Mouse (Mus musculus) kidney, embryonic 15.5 days (tissue): ENCODE measurements around the gene Shbg. TPM values are rescaled to one million over a fixed set of nuclear protein-coding genes. Genes with fewer than 3 reads are reported as not detected.

Experiments
- ATAC-seq: fragments of 200-750 bp; cut with Nextera tagmentation; replicated peaks from 2 replicates; pipeline ENCODE4 v1.8.0; 2017; ENCODE audit warnings: moderate TSS enrichment; ENCODE audit not compliant: low FRiP score
- H3K27ac ChIP-seq: fragments of 300-500 bp; sonication (generic); 2 replicates; pipeline ENCODE4 v1.5.1; 2015; ENCODE audit warnings: mild to moderate bottlenecking, inconsistent platforms
- H3K27me3 ChIP-seq: fragments of 300-500 bp; sonication (generic); 2 replicates; pipeline ENCODE4 v1.6.1; 2015; ENCODE audit warnings: inconsistent platforms
- H3K36me3 ChIP-seq: fragments of 300-500 bp; sonication (generic); 2 replicates; pipeline ENCODE4 v1.6.1; 2015; ENCODE audit warnings: inconsistent platforms
- H3K4me1 ChIP-seq: fragments of 300-500 bp; sonication (generic); 2 replicates; pipeline ENCODE4 v1.6.1; 2015; ENCODE audit warnings: inconsistent platforms
- H3K4me2 ChIP-seq: fragments of 300-500 bp; sonication (generic); 2 replicates; pipeline ENCODE4 v1.6.1; 2015; ENCODE audit warnings: moderate library complexity, mild to moderate bottlenecking, inconsistent platforms
- H3K4me3 ChIP-seq: fragments of 300-500 bp; sonication (generic); replicated peaks from 2 replicates; pipeline ENCODE4 v1.5.1; 2015; ENCODE audit warnings: mild to moderate bottlenecking, inconsistent platforms
- H3K9ac ChIP-seq: fragments of 300-500 bp; sonication (generic); 2 replicates; pipeline ENCODE4 v1.6.1; 2015; ENCODE audit warnings: mild to moderate bottlenecking, inconsistent platforms
- H3K9me3 ChIP-seq: fragments of 300-500 bp; sonication (generic); replicated peaks from 2 replicates; pipeline ENCODE4 v1.6.1; 2016; ENCODE audit warnings: inconsistent platforms
- WGBS: fragments of 180-500 bp; shearing (Covaris S2); methylation state at CpG from one replicate; pipeline ENCODE4 v1.1.7; 2015; ENCODE audit warnings: mixed read lengths; 5-methylcytosine and 5-hydroxymethylcytosine counted together
- microRNA counts: library from miRNA; unstranded; fragments of <30 nt; microRNA quantifications from one replicate; lab custom pipeline; 2016
- microRNA-seq: library from miRNA; unstranded; fragments of <30 nt; microRNA quantifications from one replicate; pipeline ENCODE4, GENCODE M21; 2016
- polyA plus RNA-seq: library from polyadenylated mRNA; unstranded; fragments of >200 nt; fragmentation: Nextera tagmentation; extraction: Ambion mirVana; gene quantifications from 2 replicates; pipeline ENCODE4 v1.2.1, GENCODE M21; 2015

The Shbg gene
- polyA plus RNA-seq, 1 experiment from 2014 or later = 0.49 TPM

GRCm38 (mm10) chr11:69579128-69580017 lies 38.3 kb downstream of the Shbg start:
- H3K9me3 ChIP-seq = no peaks in the 10 kb centered on the region
- 2% methylated on average over 39 of the region's 39 CpGs for WGBS

DNA sequence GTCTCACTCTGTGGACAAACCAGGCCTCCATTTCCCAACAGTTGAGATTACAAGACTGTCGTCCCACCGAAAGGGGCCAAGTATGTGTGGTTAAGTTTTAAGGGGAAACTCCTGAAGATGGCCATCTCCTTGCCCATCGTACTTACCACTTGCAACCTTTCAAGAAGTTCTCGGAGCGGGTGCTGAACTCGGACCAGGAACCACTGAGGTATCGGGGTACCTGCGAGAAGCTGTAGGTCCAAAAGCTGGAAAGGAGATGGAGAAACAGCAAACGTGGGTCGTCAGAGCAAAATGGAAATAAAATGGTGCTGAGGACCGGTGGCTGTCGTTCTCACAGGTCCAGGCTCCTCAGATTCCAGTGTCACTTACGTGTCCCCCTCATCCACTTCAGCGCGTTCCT lies 39.4 kb downstream of the Shbg start:
- Histone ChIP-seq H3K9me3 (no peaks in the 10 kb centered on the region), H3K9ac (peak overlapping the region; percentile 63), H3K36me3 (peaks cover 39% of the 10 kb centered on the region), H3K4me2 (peak overlapping the region; percentile 86), H3K4me3 (peak overlapping the region; percentile 66), H3K27ac (peak overlapping the region; percentile 83), H3K27me3 (no peaks in the 10 kb centered on the region), H3K4me1 (peaks cover 46% of the 10 kb centered on the region)
- 10% methylated on average over 15 of the region's 15 CpGs for WGBS
- ATAC-seq = no peak

More at GRCm38 (mm10) chr11:69579128-69580017, 38.3 kb downstream of the Shbg start:
- ATAC-seq = peak; percentile 94
- Histone ChIP-seq H3K36me3 (peaks cover 33% of the 10 kb centered on the region), H3K4me3 (peak overlapping the region; percentile 66), H3K4me1 (peaks cover 46% of the 10 kb centered on the region), H3K27me3 (no peaks in the 10 kb centered on the region), H3K4me2 (peak overlapping the region; percentile 86), H3K27ac (peak overlapping the region; percentile 97), H3K9ac (peak overlapping the region; percentile 81)

DNA sequence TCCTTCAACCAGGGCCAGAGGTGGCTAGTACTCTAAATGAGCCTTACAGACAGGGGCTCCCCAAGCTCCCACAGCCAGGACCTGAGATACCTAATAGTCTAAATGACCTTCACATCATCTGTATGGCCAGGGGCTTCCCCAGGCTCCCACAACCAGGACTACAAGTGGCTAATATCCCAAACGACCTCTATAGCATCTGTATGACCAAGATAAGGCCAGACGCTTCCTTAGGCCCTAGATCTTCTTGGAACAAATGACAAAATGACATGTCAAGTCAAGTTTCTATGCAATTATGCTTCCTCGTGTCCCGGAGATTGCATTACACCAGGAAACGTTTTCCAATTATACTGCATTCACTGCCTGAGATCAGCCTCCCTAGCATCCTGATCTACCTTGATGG lies 41.4 kb downstream of the Shbg start:
- no peak overlapping the region for H3K9ac ChIP-seq
- 73% methylated on average over 5 of the region's 5 CpGs for WGBS
- no peak overlapping the region for H3K4me3 ChIP-seq
- H3K36me3 ChIP-seq = peaks cover 48% of the 10 kb centered on the region
- H3K4me1 ChIP-seq = peaks cover 30% of the 10 kb centered on the region
- H3K4me2 ChIP-seq = no peak overlapping the region
- H3K9me3 ChIP-seq = no peaks in the 10 kb centered on the region
- H3K27me3 ChIP-seq = no peaks in the 10 kb centered on the region
- no peak for ATAC-seq
- H3K27ac ChIP-seq = no peak overlapping the region

- no peak for ATAC-seq
- no peaks in the 10 kb centered on the region for H3K9me3 ChIP-seq
- no peak overlapping the region for H3K27ac ChIP-seq
- WGBS = 55% methylated on average over 3 of the region's 3 CpGs
- no peak overlapping the region for H3K9ac ChIP-seq
- H3K36me3 ChIP-seq = peaks cover 59% of the 10 kb centered on the region
- H3K4me1 ChIP-seq = peaks cover 30% of the 10 kb centered on the region
- no peak overlapping the region for H3K4me3 ChIP-seq
- H3K27me3 ChIP-seq = no peaks in the 10 kb centered on the region
- no peak overlapping the region for H3K4me2 ChIP-seq
Measured at GRCm38 (mm10) chr11:69575220-69575619, 42.5 kb downstream of the Shbg start.

GRCm38 (mm10) chr11:69565131-69565530 lies 52.6 kb downstream of the Shbg start:
- no peak for ATAC-seq
- WGBS = 57% methylated on average over 8 of the region's 8 CpGs
- Histone ChIP-seq H3K27me3 (0 out of 2 replicates have a peak, but pooled peaks cover 3% of the 10 kb centered on the region), H3K27ac (no peak overlapping the region), H3K9me3 (no peaks in the 10 kb centered on the region), H3K4me2 (no peak overlapping the region), H3K4me1 (peaks cover 20% of the 10 kb centered on the region), H3K4me3 (no peak overlapping the region), H3K36me3 (peaks cover 77% of the 10 kb centered on the region), H3K9ac (no peak overlapping the region)

MicroRNAs within 50 kb of the gene (microRNA counts, 519-probe panel; counts per million panel counts)
- microRNA mmu-miR-1934 (lab: Ali Mortazavi, UCI) = 31.7 counts per million
- 2,727 counts per million, percentile 65 among the panel's probes with 10 or more counts for microRNA mmu-miR-467f (lab: Ali Mortazavi, UCI)

Small RNA genes within 50 kb of the gene (microRNA-seq; reads per million reads assigned to microRNA genes)
- gene Mir1934 (2.8 reads per million, percentile 14 among the genes with 10 or more reads in this experiment), gene Mir467f (not detected)

Other genes starting within 250 kb of the Shbg start
- gene Chd3, start 248.5 kb downstream of the Shbg start, polyA plus RNA-seq = 54.8 and 62.8 TPM in 2 replicates
- 153 and 155 TPM in 2 replicates for gene Naa38, start 222.4 kb downstream of the Shbg start, polyA plus RNA-seq
- gene Cyb5d1, start 222.3 kb downstream of the Shbg start, polyA plus RNA-seq = 30.2 and 30.5 TPM in 2 replicates
- 41.9 and 44.3 TPM in 2 replicates for gene Tmem88, start 219.7 kb downstream of the Shbg start, polyA plus RNA-seq
- 32.6 and 33.0 TPM in 2 replicates for gene Kdm6b, start 204.2 kb downstream of the Shbg start, polyA plus RNA-seq
- 0.73 and 0.87 TPM in 2 replicates for gene Dnah2, start 68.8 kb downstream of the Shbg start, polyA plus RNA-seq
- gene Efnb3, start 57.7 kb downstream of the Shbg start, polyA plus RNA-seq = 11.9 and 14.3 TPM in 2 replicates
- 26.6 and 27.9 TPM in 2 replicates for gene Wrap53, start 37.6 kb downstream of the Shbg start, polyA plus RNA-seq
- gene Trp53, start 37.5 kb downstream of the Shbg start, polyA plus RNA-seq = 175 and 195 TPM in 2 replicates
- gene Atp1b2, start 12.0 kb downstream of the Shbg start, polyA plus RNA-seq = 11.2 and 13.5 TPM in 2 replicates
- 17.8 and 23.1 TPM in 2 replicates for gene Sat2, start 4.1 kb upstream of the Shbg start, polyA plus RNA-seq
- gene Fxr2, start 15.1 kb upstream of the Shbg start, polyA plus RNA-seq = 29.2 TPM in 2 replicates
- gene Sox15, start 37.4 kb upstream of the Shbg start, polyA plus RNA-seq = 0.18 and 0.19 TPM in 2 replicates
- 71.8 and 78.0 TPM in 2 replicates for gene Mpdu1, start 44.7 kb upstream of the Shbg start, polyA plus RNA-seq
- 10.0 and 14.1 TPM in 2 replicates for gene Cd68, start 48.2 kb upstream of the Shbg start, polyA plus RNA-seq
- 586 and 589 TPM in 2 replicates for gene Eif4a1, start 54.5 kb upstream of the Shbg start, polyA plus RNA-seq
- 91.6 and 95.2 TPM in 2 replicates for gene Senp3, start 64.2 kb upstream of the Shbg start, polyA plus RNA-seq
- gene Tnfsf13, start 67.9 kb upstream of the Shbg start, polyA plus RNA-seq = 0.45 and 0.53 TPM in 2 replicates
- gene Tnfsf12, start 77.9 kb upstream of the Shbg start, polyA plus RNA-seq = 9.1 and 11.1 TPM in 2 replicates
- gene Tnfsfm13, start 78.2 kb upstream of the Shbg start, polyA plus RNA-seq = 4.5 and 7.0 TPM in 2 replicates
- 29.9 and 31.1 TPM in 2 replicates for gene Polr2a, start 140.7 kb upstream of the Shbg start, polyA plus RNA-seq
- gene Slc35g3, start 144.1 kb upstream of the Shbg start, polyA plus RNA-seq = 0.27 and 0.36 TPM in 2 replicates
- gene Zbtb4, start 148.0 kb upstream of the Shbg start, polyA plus RNA-seq = 1.9 and 2.8 TPM in 2 replicates
- gene Chrnb1, start 178.0 kb upstream of the Shbg start, polyA plus RNA-seq = 11.4 and 12.3 TPM in 2 replicates
- 2.0 and 2.5 TPM in 2 replicates for gene Fgf11, start 184.0 kb upstream of the Shbg start, polyA plus RNA-seq
- gene Tmem102, start 187.7 kb upstream of the Shbg start, polyA plus RNA-seq = 8.3 TPM in 2 replicates
- gene Gm39566, start 197.4 kb upstream of the Shbg start, polyA plus RNA-seq = not detected in 2 replicates
- gene Spem2, start 200.6 kb upstream of the Shbg start, polyA plus RNA-seq = not detected in 2 replicates
- 0.14 and 0.32 TPM in 2 replicates for gene Spem1, start 204.3 kb upstream of the Shbg start, polyA plus RNA-seq
- gene Nlgn2, start 219.9 kb upstream of the Shbg start, polyA plus RNA-seq = 5.6 and 7.6 TPM in 2 replicates
- gene Tmem256, start 220.6 kb upstream of the Shbg start, polyA plus RNA-seq = 409 and 443 TPM in 2 replicates
- 96.5 and 105 TPM in 2 replicates for gene Plscr3, start 228.5 kb upstream of the Shbg start, polyA plus RNA-seq
- gene Tnk1, start 240.8 kb upstream of the Shbg start, polyA plus RNA-seq = 5.8 and 7.3 TPM in 2 replicates